Comparison of ENCODE assay signal across 16 mouse cellular contexts in genomic region chr14:72141136-72141535, GRCm38 (mm10).
A peak's percentile ranks its signal among the peaks of the same experiment; 100 is the strongest.
DNase-seq lines count a peak whose midpoint lies in the region; TF ChIP-seq lines count a peak whose summit lies in the region.
"Had no signal": no experiment of that assay in that cellular context is flagged by ENCODE, and none has a peak within 500 bp of the region (broad histone marks: within the 10 kb centered on the region; RNA-seq: fewer than 3 reads in every experiment).

No protein-coding gene starts in this region.

- TF ChIP-seq POLR2A in brain, embryonic 14.5 days (IDR thresholded peaks at IDR 0.05; ENCODE audit: borderline replicate concordance, extremely low read depth, insufficient read depth, insufficient read length, poor library complexity, severe bottlenecking) = no peak

- TF ChIP-seq CTCF in brain, embryonic 14.5 days (IDR thresholded peaks at IDR 0.05; ENCODE audit: borderline replicate concordance, extremely low read depth, insufficient read depth, insufficient read length) = no peak

- intact Hi-C loops in heart, postnatal 36 days (cut with DNase I) = no loop called here
- intact Hi-C loops in left cerebral cortex, postnatal 4 days (cut with DNase I) = no loop called here
- intact Hi-C loops in left cerebral cortex, postnatal 25 days (cut with DNase I) = no loop called here

- DNase-seq in heart, adult 11 months = peak; percentile 74
- no peak for DNase-seq in heart, postnatal 36 days
- peak; percentile 45 for DNase-seq in left cerebral cortex, postnatal 4 days
- DNase-seq in left cerebral cortex, postnatal 25 days (ENCODE audit: low spot score in 2 of 2) = no peak
- peak; percentile 66 for DNase-seq in Muller cell, postnatal 12 days (ENCODE audit: inconsistent ontology term)
- DNase-seq in brain, embryonic 14.5 days (ENCODE audit: low read depth) = peak; percentile 61
- DNase-seq: adrenal gland, adult 8-10 months; adrenal gland, postnatal 25 days; cerebellum, adult 2 months; cerebellum, adult 9-11 months; cerebellum, postnatal 36 days; embryo, embryonic 11 days; gastrocnemius, postnatal 25 days; heart, adult 2 months; heart, postnatal 14 days; kidney, adult 11 months had no signal

Comparison
In these comparisons a context has a peak if more than half of its experiments do, and no peak if none do; other contexts are left out.
1. DNase-seq: peak in heart, adult 11 months (single experiment), left cerebral cortex, postnatal 4 days (single experiment), Muller cell, postnatal 12 days (single experiment) and brain, embryonic 14.5 days (single experiment); none in heart, postnatal 36 days (0 of 2) and left cerebral cortex, postnatal 25 days (0 of 2).